Comparison of ENCODE assay signal across 17 mouse cellular contexts in the genomic region with DNA sequence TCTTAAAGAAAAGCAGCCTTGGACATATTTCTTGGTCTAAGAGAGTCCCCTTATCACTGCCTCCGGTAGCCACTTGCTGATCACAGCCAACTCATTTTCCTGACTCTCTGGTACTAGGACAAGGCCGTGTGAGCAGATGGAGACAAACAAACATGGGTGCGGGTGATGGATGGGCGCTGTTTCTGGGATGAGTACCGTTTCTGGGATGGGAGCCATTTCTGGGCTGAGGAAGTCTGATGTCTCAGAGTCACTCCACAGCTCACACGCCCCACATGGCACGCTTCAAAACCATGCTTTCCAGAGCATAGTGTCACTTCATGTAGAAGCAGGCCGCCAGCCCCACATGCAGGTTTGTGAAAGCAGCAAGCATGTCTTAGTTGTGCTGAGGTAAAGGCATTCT.
DNase-seq lines count a peak whose midpoint lies in the region; ATAC-seq and TF ChIP-seq lines count a peak whose summit lies in the region.
"Had no signal": no experiment of that assay in that cellular context is flagged by ENCODE, and none has a peak within 500 bp of the region (broad histone marks: within the 10 kb centered on the region; RNA-seq: fewer than 3 reads in every experiment).

No protein-coding gene starts in this region.

- no peaks in the 10 kb centered on the region for H3K27me3 ChIP-seq in lung, embryonic 14.5 days (ENCODE audit: insufficient read depth, low read length)
- H3K27me3 ChIP-seq: embryonic facial prominence, embryonic 13.5 days; forebrain, embryonic 15.5 days; heart, embryonic 13.5 days; hindbrain, embryonic 15.5 days had no signal

- H3K36me3 ChIP-seq in lung, embryonic 14.5 days (ENCODE audit: insufficient read depth), result no peaks in the 10 kb centered on the region
- H3K36me3 ChIP-seq: embryonic facial prominence, embryonic 13.5 days; forebrain, embryonic 15.5 days; heart, embryonic 13.5 days; hindbrain, embryonic 15.5 days had no signal

- no peak for TF ChIP-seq CTCF in lung, embryonic 14.5 days (IDR thresholded peaks at IDR 0.05; ENCODE audit: low read depth)
- TF ChIP-seq CTCF in lung, adult 2 months (IDR thresholded peaks at IDR 0.05; ENCODE audit: insufficient read depth, low read length), result no peak

- H3K9ac ChIP-seq in lung, embryonic 14.5 days, result no peak overlapping the region
- H3K9ac ChIP-seq: embryonic facial prominence, embryonic 13.5 days; forebrain, embryonic 15.5 days; heart, embryonic 13.5 days; hindbrain, embryonic 15.5 days had no signal

- no peak for TF ChIP-seq POLR2A in lung, adult 2 months (IDR thresholded peaks at IDR 0.05; ENCODE audit: borderline replicate concordance, extremely low read depth, low read depth, low read length)

- peak; percentile 85 for ATAC-seq in lung, embryonic 14.5 days (ENCODE audit: insufficient read depth)
- ATAC-seq: forebrain, embryonic 15.5 days had no signal

- H3K4me2 ChIP-seq in lung, embryonic 14.5 days, result no peak overlapping the region
- H3K4me2 ChIP-seq: embryonic facial prominence, embryonic 13.5 days; forebrain, embryonic 15.5 days; heart, embryonic 13.5 days; hindbrain, embryonic 15.5 days had no signal

- H3K27ac ChIP-seq in lung, embryonic 14.5 days (ENCODE audit: low read depth), result no peak overlapping the region
- H3K27ac ChIP-seq: embryonic facial prominence, embryonic 13.5 days; forebrain, embryonic 15.5 days; gastrocnemius, adult 2 months; heart, embryonic 13.5 days; hindbrain, embryonic 15.5 days had no signal

- H3K4me1 ChIP-seq in lung, embryonic 14.5 days (ENCODE audit: insufficient read depth), result no peaks in the 10 kb centered on the region
- no peaks in the 10 kb centered on the region for H3K4me1 ChIP-seq in lung, adult 2 months (ENCODE audit: control insufficient read depth, insufficient read depth, low read length)
- H3K4me1 ChIP-seq: forebrain, embryonic 15.5 days; hindbrain, embryonic 15.5 days had no signal

- peak; percentile 81 for DNase-seq in lung, embryonic 14.5 days
- no peak for DNase-seq in lung, adult 2 months
- peak; percentile 9 for DNase-seq in right cerebral cortex, postnatal 14 days
- DNase-seq in right cerebral cortex, postnatal 10 days (ENCODE audit: low spot score in 2 of 2), result no peak
- peak; percentile 52 for DNase-seq in lung, postnatal 10 days
- DNase-seq in Muller cell, postnatal 12 days (ENCODE audit: inconsistent ontology term), result no peak
- DNase-seq: adrenal gland, postnatal 10 days; cerebellum, adult 11-12 months; cerebellum, adult 9-10 months; cerebellum, postnatal 25 days; gastrocnemius, adult 2 months; gastrocnemius, postnatal 25 days; heart, postnatal 36 days had no signal

- no peaks in the 10 kb centered on the region for H3K9me3 ChIP-seq in lung, embryonic 14.5 days (ENCODE audit: low read depth, low read length)
- H3K9me3 ChIP-seq: embryonic facial prominence, embryonic 13.5 days; forebrain, embryonic 15.5 days; heart, embryonic 13.5 days; hindbrain, embryonic 15.5 days had no signal

- H3K4me3 ChIP-seq in lung, embryonic 14.5 days (ENCODE audit: low read depth, low read length), result no peak overlapping the region
- H3K4me3 ChIP-seq in lung, adult 2 months (replicated peaks; ENCODE audit: extremely low read depth, low read depth, low read length), result no peak overlapping the region
- H3K4me3 ChIP-seq: embryonic facial prominence, embryonic 13.5 days; forebrain, embryonic 15.5 days; gastrocnemius, adult 2 months; heart, embryonic 13.5 days; hindbrain, embryonic 15.5 days had no signal

- WGBS in lung, embryonic 14.5 days, result 45% methylated on average over 8 of the region's 8 CpGs
- 60% methylated on average over 8 of the region's 8 CpGs for WGBS in lung, adult 2 months

Comparison
In these comparisons a context has a peak if more than half of its experiments do, and no peak if none do; other contexts are left out.
1. DNase-seq: peak in lung, embryonic 14.5 days (single experiment), right cerebral cortex, postnatal 14 days (single experiment) and lung, postnatal 10 days (single experiment); none in lung, adult 2 months (single experiment), right cerebral cortex, postnatal 10 days (0 of 2) and Muller cell, postnatal 12 days (single experiment).